Mouse (Mus musculus) lung, adult 2 months (tissue): Measurements from ENCODE around the gene Spata5.

Experiments used
- CTCF ChIP-seq: fragments of 200-500 bp; IDR thresholded peaks from 2 replicates; pipeline ENCODE4 v1.5.1; 2011; ENCODE audit warnings: mild to moderate bottlenecking, low read length, control low read depth; ENCODE audit not compliant: insufficient read depth
- POLR2A ChIP-seq: fragments of 200-500 bp; IDR thresholded peaks from 2 replicates; pipeline ENCODE4 v1.6.1; 2011; ENCODE audit warnings: low read depth, mild to moderate bottlenecking, control low read depth, low read length, borderline replicate concordance; ENCODE audit errors: extremely low read depth

- TF ChIP-seq POLR2A (no peak), CTCF (no peak)
Measured at GRCm38 (mm10) chr3:37470867-37471266, 51.2 kb downstream of the Spata5 start.
